Mouse (Mus musculus) B cell, adult 2 months (primary cell): ENCODE data around the gene Myrf.

Experiments used
- DNase-seq, 2 experiments: peaks; one replicate each; pipeline ENCODE4 v3.0.0; 2022

The Myrf gene

DNA sequence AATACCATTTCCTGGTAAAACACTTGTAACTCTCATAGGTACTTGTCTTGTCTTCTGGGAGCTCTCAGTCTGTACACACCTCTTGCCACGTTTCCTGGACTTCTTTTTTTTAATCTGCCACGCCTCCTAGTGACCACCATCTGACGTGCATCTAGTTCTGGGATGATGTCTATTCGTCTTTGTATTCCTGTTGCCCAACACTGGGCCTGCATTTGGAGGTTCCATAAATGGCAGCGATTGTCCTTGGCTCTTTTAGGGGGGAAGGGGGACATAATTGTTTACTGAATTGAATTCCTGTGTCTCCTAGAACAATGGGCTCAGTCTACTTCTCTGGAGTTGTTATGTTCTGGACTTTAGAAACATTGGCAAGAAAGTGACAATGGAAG is 35.9 kb downstream of the Myrf start:
- DNase-seq, result peak; percentile 65 to 72

DNA sequence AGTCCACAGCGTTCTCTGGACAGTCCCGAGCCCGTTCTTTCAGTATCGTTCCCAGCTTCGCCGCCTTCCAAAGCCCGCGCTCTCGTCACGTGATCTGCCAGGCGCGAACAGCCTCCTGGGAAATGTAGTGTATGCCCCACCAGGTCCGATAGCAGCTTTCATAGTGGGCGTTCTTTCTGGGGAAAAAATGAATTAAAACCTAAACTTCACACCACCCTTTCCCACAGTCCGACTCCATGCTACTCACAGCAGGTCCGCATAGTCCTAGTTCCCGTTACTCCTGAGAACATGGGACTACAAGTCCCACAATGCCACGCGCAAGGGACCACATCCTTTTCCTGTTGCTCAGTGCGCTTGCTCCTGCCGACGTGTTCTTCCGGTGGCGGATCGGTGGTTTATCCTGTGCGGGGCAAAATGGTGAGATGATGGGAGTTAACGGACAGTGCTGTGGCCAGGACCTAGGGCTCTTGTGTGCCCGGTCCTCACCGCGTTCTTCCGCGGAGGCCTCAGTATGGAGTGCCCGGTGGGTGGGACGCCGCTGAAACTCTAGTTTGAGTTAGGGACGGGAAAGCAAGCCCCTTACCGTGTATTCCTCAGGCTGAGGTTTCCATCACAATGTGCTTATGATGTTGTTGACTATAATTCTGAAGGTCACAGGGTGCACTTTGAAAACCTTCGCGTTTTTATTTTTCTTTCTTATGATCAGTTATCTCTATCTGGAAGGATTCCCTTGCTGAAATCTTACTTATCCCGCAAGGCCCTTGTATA is 36.5 kb downstream of the Myrf start, which contains the start of the genes Tmem258 and Fen1:
TSS of gene Tmem258 (plus strand) at position 167 of the 768 bp plus-strand sequence.
TSS of gene Fen1 (minus strand) at position 322 of the 768 bp plus-strand sequence.
- peak; percentile 96 to 97 for DNase-seq

DNA sequence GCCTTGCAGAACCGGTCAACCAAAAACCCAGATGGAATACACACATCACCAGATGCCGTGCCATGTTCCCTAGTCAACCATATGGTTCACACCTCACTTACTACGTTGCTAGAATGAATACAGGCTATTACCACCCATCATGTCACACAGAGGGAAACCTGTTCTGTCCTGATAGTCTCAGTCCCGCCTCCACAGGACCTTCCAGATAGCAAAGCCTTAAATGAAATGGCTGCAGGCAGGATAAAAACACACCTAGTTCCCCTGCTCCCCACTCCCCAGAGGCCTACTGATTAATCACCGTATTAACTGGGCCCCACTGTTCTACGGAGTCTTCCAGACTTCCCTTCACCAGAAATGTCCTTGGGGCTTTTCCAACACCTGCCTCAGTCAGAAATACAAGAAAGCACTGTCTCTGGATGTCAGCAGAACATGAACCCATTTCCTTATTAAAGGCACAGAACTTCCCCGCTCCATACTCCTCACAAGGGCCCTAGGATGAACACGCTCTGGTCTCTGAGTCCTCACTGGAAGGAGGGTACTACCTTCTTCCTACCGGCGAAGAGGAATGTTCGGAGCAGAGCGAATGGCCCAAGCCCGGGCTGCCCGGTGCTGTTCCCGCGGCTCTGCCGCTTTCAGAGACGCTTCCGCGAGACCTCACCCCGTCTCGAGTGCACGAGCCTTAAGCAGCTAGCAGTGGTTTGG is 37.3 kb downstream of the Myrf start:
- DNase-seq, result no peak

DNA sequence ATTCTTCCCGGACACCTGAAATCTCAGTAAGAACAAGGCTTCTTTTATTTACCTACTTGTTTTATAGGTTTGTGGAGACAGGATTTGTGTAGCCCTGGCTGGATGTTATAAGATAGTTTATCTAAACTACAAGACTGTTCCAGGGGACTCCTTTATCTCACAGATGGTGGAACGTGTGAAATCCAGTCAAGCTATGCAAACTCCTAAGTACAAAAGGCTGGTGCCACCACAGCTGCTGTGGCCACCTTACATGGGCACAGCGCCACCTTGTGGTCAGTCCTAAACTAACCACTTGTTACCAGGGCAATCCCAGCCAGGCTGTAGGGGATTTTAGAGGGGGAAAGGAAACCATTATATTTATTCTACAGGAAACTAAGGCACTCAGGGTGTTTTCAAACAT is 41.8 kb downstream of the Myrf start:
- DNase-seq, result peak; percentile 85 to 86

GRCm38 (mm10) chr19:10198286-10198685 is 42.3 kb downstream of the Myrf start:
- no peak for DNase-seq

GRCm38 (mm10) chr19:10197130-10197529 is 43.4 kb downstream of the Myrf start:
- no peak for DNase-seq

DNA sequence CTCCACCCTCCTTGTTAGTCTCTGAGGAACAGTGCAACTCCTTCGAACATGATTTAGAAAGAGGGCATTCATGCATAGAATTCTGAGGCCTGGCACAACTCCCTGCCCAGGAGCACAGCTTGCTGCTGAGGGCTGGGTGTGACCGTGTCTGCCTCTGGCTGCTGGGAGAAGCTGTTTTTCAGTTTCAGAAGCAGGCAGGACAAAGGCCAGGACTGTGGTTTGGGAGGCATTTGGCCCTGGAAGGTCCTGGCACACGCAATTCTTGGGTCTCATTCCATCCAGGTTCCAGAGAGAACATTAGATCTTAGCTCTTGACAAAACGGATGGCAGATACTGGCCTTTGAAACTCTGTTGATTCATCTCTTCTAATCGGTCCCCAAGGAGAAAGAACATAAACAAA is 45.3 kb downstream of the Myrf start:
- DNase-seq, result no peak

- DNase-seq, result no peak
These were observed 46.2 kb downstream of the Myrf start for GRCm38 (mm10) chr19:10194337-10194736.

DNA sequence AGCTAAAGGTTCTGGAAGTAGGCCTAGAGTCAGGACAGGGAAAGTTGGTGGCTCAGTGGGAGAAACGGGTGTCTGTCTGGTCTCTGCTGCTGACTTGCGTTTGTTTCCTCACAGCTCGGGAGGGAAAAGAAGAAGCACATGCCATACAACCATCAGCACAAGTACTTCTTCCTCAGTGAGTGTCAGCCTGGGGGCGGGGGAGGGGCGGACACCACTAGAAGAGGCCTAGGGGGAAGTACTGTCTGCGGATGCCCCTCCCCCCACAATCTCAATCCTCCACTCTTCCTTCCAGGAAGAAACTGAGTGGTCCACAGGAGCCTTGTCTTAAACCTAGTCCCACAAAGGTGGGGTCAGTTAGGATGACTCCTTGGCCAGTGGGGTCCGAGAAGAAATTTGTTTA is 49.2 kb downstream of the Myrf start:
- peak; percentile 20 to 27 for DNase-seq

GRCm38 (mm10) chr19:10190796-10191195 is 49.8 kb downstream of the Myrf start:
- peak; percentile 70 to 72 for DNase-seq

DNA sequence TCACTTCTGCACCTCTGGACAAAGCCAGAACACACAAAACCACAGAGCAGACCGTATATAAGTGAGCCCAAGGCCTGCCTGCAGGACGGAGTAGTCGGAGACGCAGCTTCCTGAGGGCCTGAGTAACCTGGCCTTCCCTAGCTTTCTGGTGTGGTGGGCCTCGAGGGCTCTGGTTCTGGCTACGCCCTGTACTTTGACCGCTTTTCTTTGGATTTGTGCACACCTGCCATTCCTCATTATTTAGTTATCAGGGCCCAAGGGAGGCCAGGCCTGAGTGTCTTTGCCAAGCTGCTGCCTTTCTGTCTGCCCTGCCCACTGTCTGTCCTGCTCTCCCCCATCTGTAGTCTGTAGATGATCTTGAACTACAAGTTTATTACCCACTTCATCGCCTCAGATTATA is 50.6 kb downstream of the Myrf start:
- no peak for DNase-seq

DNA sequence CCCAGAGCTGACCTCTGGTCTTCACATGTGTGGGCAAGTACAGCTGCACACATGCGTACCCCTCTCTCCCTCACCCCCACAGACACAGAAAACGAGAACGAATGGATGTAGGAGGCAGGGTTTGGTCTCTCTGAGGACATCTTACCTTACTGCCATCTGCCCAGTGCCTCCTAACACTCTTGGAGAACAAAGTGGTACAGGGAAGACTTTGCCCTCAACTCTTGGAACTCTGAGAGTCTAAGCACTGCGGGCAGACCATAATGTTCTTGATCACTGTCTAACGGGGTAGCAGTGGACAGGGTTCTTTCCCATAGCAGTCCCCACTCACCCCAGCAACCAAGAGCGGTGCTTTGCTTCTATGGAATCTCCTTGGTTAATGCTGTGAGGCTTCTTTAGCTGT is 51.5 kb downstream of the Myrf start:
- no peak for DNase-seq

DNA sequence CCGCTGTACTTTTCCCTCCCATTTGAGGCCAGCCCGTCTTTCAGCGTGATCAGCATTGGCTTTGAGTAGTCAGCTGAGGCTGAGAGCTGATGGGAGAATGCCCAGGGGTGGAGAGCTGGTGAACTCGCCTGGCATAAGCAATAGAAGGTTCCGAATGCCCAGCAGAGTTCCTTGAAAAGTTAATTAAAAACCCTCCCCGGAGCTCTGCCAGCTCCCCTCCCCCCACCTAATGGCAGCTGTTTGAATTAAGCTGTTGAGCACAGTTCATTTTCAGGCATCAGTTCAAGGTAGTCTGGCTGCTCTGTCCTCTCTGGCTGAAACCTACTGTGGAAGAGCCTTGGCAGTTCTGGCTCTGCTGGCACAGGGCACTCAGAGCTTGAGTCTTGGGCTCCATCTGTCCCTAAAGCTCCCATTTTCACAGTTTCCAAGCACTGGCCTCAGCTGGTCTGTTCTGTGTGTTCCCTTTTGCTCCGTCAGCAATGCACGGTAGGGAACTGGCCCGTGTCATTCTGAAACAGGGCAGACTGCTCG is 52.2 kb downstream of the Myrf start:
- no peak for DNase-seq

- DNase-seq, result no peak
These were observed 54.0 kb downstream of the Myrf start for GRCm38 (mm10) chr19:10186569-10186968.

GRCm38 (mm10) chr19:10185876-10186275 is 54.7 kb downstream of the Myrf start:
- DNase-seq, result no peak

- DNase-seq, result no peak
These were observed 56.5 kb downstream of the Myrf start for GRCm38 (mm10) chr19:10184096-10184495.

DNA sequence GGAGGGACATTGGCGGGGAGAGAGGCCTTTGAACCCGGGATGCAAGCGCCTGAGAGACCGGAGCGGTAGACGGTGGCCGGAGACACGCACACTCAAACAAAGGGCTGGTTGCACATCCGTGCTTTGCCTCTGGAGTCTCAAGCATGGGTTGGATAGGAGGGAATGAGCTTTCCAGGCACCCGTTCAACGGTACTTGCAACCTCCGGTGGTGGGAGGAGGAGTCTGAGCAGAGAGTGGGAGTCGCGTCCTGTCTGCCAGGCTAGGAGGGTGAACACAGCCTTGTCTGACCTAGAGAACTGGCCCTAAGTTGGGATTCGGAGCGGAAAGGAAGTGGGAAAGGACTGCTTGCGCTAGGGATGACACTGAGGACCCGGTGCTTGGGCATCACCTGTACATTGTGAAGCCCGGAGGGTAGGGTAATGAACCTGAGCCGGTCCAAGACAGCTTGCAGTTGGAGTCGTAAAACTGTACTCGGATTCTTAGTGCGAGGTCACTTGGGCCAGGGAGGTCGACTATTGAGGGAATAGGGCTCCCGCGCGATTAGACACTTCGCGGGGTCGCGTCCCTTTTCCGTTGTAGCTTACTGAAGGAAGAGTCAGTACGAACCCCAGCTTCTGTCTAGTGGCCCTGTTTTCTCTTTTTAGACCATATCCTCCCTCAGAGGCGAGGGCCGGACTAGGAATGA is 57.1 kb downstream of the Myrf start:
- peak in 1 of 2 experiments; percentile 31 for DNase-seq

- peak; percentile 74 to 77 for DNase-seq
These were observed 57.8 kb downstream of the Myrf start, which contains the start of gene Fads1 for GRCm38 (mm10) chr19:10182670-10183298. Gene Fads1 (plus strand): TSS chr19:10182888.

- no peak for DNase-seq
These were observed 58.4 kb downstream of the Myrf start for GRCm38 (mm10) chr19:10182142-10182541.

GRCm38 (mm10) chr19:10181225-10181624 is 59.3 kb downstream of the Myrf start:
- no peak for DNase-seq

DNA sequence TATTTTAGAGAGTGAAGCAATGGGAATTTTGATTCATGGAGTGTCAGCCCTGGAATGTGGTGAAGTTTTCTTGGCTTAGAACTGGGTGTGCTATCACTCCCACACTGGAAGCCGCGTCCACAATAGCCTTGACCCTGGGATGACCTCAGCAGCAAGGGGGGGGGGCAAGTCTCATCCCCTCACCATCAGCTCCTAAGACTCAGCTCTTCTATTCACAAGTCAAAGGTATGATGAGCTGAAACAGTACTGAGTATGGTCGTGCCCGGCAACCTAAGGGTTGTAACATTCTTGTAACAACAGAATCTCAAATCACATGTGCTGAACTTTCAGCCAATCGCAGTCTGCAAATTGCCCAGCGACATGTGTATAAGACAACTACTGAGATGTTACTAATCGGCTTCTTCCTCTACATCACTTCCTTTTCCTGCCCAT is 63.6 kb downstream of the Myrf start:
- DNase-seq, result no peak

GRCm38 (mm10) chr19:10176477-10176876 is 64.1 kb downstream of the Myrf start:
- no peak for DNase-seq

DNA sequence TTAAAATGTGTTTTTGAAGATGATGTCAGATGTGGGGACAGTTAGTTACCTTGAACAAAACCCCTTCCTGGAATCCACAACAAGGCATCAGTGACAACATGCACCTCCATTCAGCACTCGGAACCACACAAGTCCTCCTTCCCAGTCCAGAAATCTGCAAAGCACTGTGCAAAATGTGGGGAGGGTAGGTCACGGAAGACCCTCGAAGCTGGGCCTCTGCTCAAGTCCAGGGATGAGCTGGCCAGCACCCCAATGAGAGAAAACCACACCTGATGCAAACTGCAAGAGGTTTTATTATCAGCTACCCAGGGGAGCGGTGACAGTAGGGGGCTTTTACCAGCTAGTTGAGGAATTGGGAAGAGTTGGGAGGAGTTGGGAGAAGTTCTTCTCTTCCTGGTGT is 65.6 kb downstream of the Myrf start:
- no peak for DNase-seq
